Mouse (Mus musculus) brain, adult 2 months (tissue): ENCODE measurements at regions not wholly inside any gene's neighbourhood (a gene's known extent, or its start where the extent isn't known, plus 50 kb on each side); places are given as distances from the start of the nearest gene placed in this dataset.

Experiments
- DNase-seq: peaks from one replicate; pipeline ENCODE4 v3.0.0; 2011; ENCODE audit warnings: low read depth, low spot score

DNA sequence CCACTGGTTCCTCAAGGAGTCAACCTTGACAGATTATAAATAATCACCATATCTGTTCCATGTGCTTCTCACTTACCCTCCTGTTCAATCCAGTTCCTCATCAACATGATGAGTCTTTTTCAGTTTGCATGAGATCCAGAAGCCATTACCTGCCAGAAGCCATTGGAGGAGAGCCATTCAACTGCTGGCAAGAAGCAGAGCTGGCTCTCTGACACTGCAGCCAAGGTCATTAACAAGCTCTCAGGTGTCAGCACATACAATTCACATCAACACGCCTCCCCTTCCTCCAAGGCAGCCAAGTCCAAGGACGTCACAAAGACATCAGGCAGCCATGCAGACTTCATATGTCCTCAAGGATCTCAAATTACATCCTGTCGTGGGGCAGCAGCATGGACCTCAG is 648.6 kb upstream of the Slit2 start:
- DNase-seq = no peak

DNA sequence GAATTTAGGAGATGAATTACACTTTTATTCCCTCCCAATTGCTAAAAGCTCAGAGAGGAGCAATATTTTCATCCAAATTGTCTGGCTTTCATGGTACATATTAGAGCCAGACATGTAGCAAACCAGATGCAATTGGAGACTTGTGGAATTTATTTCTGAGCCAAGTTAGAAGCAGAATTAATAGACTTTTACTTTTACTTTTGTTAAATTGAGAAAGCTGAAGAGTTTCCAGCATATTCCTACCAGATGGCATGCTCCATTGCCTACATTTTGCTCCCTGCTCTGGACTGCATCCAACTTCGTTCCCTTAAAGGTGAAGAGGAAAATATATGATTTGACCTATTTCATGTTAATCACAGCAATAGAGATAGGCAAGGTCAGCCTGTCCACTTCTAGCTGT is 646.4 kb upstream of the Slit2 start:
- DNase-seq = peak; percentile 16

GRCm38 (mm10) chr5:47339807-47340206 is 643.1 kb upstream of the Slit2 start:
- peak; percentile 46 for DNase-seq

DNA sequence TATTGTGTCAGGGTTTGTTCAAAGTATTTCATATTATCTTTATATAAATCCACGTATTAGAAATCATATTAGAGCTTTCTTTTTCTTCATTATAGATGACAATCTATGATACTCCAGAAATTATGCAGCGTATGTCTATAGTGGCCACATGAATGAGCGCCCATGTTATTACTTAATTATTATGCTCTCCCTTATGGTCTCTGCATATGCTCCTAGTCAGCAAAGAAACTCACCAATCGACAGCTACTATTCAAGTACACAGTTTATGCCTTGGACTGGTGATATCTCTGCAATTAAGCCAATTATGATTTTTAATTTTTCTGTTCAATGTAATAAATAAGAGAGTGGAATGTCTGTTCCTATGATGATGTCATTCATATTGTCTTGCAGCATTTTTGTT is 612.8 kb upstream of the Slit2 start:
- DNase-seq = no peak

DNA sequence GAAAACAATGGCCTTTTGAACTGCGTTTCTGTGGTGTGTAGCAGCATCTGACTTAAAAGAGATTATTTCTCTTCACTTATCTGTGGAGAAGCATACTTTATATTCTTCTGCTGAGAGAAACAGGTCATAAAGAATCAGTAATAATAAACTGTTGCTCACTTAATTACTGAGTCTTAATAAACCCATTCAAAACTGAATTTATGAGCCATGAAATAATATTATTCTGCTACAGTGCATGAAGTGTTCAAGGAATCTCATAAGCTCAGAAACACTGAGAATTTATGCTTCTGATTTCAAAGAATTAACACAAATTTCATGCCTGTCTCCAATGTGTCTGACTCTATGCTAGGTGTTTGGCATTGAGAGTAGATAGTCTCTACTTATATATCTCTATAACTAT is 597.0 kb upstream of the Slit2 start:
- no peak for DNase-seq

GRCm38 (mm10) chr5:47386750-47387149 is 596.2 kb upstream of the Slit2 start:
- DNase-seq = no peak

- DNase-seq = no peak
These were observed 592.2 kb upstream of the Slit2 start for GRCm38 (mm10) chr5:47390735-47391134.

GRCm38 (mm10) chr5:47396874-47397273 is 586.1 kb upstream of the Slit2 start:
- DNase-seq = peak; percentile 9

GRCm38 (mm10) chr5:47421916-47422315 is 561.0 kb upstream of the Slit2 start:
- DNase-seq = no peak

DNA sequence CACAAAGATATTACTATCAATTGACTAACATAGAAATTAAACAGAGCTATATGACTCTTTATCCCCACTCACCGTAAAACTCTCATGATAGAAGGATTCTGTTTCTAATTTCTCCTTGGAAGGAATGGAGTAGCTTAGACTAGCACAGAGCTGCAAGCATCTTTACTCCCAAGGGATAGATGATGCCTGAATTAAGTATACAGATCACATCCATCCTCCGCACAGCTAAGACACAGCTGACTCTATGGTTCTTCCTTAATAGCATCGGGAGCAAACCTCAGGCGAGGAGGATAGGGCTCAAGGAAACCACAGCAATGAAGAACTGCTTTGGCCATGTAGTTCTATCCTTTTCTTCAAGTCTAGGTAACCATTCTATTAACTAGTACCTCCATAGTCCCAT is 556.9 kb upstream of the Slit2 start:
- DNase-seq = no peak

- DNase-seq = no peak
These were observed 556.5 kb upstream of the Slit2 start for GRCm38 (mm10) chr5:47426467-47426866.

DNA sequence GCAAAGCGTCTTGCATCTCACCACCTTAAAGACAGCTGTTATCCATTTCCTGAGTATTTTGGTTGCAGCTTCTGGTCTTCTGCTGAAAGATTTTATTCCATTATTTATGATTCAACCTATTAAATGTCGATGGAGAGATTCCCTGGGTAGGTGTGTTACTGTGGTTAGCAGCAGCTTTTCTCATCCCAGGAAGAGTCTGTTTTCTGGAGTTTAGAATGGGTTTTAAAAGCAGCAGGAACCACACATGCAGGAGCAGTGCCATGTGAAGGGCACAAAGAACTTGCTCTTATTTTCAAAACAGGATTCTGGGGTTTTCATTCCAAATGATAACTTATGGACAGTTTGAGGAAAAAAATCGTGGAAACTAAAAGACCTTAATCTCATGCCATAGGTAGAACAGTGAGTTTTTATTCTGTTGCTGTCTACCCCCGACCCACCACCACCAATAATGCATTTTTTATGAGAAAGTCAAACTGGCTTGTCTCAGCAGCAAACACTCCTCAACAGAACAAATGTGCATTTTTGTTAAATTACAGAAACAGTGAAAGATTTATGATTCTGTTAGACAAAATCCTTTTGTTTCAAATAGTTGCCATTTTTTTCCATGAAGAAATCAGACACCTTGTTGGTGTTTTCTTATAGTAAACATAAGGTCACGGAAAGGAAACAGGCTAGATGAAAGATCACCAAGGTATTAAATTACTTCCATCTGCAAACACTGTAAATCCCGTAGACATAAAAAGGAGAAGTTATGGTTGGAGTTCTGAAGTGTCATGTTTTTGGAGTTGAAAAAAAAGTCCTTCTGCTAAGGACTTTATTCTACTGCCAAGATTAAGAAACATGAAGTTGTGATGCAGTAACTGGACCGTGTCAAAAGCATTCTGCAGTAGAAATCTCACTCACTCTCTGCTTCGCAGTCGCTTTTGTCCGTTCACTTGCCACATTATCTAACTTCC is 553.4 kb upstream of the Slit2 start:
- no peak for DNase-seq

- DNase-seq = peak; percentile 3
These were observed 551.2 kb upstream of the Slit2 start for GRCm38 (mm10) chr5:47431599-47432328.

DNA sequence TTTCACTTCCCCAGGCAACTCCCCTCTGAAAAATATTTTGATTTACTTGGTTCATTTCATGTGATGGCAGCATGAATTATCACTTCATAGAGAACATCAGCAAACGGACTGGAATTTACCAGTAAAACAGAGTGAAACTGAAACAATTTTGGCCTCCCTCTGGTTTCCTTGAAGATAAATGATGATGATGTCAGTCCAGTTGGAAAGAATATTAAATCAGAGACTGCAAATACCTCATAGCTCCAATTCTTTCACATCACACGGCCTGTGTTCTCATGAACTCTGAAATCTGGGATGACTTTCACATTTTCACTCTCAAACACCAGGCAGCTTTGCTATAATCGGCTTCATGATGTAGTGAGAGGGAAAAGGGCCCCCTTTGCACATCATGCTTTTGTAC is 546.5 kb upstream of the Slit2 start:
- DNase-seq = peak; percentile 1

DNA sequence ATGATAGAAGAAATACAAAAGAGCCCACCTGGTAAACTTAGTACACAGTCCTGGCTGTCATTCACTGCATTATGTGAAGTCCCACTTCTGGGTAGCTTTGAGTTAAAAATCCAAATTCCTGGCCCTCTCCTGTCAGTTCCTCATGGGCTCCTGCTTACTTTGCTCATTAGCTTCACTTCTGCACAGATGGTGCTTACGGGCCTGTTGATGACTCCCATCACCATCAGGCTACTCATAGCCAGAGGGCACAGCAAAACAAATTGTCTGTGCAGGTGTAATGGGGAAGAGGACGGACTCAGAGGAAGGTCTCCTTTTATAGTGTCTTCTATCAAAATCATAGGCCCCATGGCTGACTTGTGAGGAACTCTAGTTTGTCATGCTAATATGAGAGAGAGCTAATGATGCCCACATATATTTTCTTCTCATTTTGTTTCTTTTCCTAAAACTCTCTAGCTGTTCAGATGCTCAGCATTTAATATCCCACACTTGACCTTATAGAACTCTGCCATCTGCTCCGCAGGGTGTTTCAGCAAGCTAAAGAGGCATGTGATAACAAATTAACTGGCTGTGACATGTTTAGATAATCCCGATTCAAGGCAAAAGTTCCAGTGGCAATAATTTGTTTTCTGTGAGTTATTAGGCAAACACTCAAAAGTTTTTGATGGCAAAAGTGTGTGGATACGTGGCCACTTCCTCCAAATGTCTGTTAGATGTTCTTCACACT is 536.5 kb upstream of the Slit2 start:
- peak; percentile 2 for DNase-seq

DNA sequence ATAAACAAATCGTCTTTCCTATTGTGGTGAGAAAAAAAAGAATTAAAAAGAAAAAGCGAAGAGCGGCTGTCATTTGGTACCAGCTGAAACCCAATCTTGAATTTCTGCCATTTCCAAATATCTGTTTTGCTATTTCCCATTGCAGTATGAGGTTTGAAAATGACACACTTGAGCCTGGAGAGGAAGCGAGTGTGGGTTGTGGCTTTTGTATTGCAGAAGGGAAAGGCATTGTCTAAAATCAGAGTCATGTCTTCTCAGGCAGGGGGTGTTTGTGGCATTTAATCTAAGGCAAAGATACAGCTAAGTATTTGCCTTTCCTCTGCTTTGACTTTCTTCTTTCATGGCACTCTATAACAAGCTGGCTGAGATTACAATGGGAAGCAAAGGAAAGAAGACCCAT is 518.1 kb upstream of the Slit2 start:
- no peak for DNase-seq

- DNase-seq = no peak
These were observed 513.5 kb upstream of the Slit2 start for GRCm38 (mm10) chr5:47469394-47469793.

- DNase-seq = no peak
These were observed 510.7 kb upstream of the Slit2 start for GRCm38 (mm10) chr5:47472027-47472825.

DNA sequence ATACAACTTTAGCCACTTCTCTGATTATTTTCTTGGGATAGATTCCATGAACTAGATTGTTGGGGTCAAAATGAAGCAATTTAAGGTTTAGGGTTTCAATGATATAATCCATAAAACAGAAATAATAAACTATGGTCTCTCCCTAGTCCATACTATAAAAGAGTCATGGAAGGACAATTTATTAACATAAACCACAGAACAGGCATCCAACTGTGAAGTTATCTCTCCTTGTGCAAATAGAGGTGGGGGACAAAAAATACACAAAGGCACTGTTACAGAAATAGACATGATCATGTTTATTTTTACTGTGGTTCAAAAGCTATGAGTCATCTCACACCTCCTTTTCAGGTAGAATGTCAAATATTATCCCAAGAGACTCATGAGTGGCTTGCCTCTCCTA is 503.0 kb upstream of the Slit2 start:
- DNase-seq = no peak

DNA sequence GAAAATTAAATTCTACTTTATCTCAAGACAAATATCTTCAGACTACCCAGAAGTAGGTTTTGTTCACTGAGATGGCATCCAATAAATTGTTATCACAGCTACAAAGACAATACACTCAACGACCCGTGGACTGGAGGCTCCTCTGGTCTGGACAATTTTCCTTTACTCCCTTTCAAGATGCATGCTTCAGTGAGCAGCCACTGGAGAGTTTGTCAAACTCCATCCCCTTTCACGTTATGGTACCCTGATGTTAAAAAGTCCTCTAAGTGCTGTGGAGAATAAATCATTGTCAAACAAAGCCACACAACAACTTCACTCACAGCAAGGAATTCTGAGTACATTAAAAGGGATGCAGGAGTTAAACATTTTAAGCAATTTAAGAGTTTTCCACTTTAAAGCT is 486.7 kb upstream of the Slit2 start:
- DNase-seq = no peak

DNA sequence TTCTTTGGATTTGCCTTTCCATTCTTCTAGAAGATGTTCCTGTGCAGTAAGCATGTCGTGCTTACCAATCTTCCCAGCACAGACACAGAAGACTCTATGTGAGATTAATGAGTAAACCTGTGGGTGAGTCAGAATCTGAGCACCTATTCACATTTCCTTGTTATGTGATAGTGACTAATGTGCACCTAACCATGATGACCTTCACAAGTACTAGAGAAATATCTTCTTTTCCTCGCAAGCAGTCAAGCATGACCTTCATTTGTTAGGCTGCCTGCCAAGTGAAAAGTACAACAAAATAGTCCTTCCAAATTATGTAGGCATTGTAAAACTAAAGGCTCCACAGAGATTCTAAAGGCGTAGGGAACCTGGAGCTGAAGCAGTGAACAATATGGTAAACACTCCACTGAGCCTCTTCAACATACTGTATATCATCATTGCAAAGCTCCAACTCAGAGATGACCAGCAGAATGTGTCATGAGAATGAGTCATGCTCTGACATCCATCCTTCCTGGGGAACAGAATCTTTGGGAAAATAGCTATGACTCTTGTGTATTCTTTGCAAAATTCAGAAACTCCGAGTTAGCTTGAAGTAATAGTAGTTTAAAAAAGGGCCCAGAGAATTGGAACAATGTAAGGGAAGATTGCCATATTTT is 480.0 kb upstream of the Slit2 start:
- DNase-seq = peak; percentile 21
